Mouse (Mus musculus): ENCODE data around the gene Dhdh. TPM values are rescaled to one million over a fixed set of nuclear protein-coding genes. Genes with fewer than 3 reads are reported as not detected.
"Not testable (repeated sequence)": the region's sequence is repeated elsewhere in the genome, so short reads cannot be mapped to it uniquely, and the experiment has no call there.

Dhdh gene
- total and polyA plus RNA-seq, 3 experiments: 6.4 to 8.9 (median 8.2) TPM

DNA sequence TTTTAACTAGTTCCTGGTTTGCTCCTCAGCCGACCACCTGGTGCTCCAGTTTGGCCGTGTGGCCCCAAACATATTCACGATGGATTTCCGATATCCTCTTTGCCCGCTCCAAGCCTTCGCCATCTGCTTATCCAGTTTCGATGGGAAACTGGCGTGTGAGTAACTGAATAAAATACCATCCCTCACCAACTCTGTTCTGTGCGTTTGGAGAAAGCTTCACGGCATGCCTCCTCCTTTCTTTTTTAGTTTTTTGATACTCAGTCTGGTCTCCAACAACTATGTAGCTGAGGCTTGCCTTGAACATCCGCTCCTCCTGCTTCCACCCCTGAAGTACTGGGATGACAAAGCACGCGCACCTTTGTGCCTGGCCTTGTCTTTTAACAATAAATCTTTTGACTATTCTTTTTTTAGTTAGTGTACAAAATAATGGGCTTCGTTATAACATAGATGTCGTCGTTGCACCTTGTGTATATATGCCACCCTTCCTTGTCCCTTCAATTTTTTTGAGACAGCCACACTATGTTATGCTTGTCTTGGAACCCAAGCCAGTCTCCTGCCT lies 33.7 kb upstream of the Dhdh start:
- Histone ChIP-seq H3K4me1 (ENCODE audit: control insufficient read depth, insufficient read depth, low read length) (peaks cover 13% of the 10 kb centered on the region), H3K4me3 (peak overlapping the region; percentile 63), H3K9ac (ENCODE audit: low read depth, low read length) (no peak overlapping the region), H3K27ac (peak overlapping the region; percentile 86), H3K27me3 (ENCODE audit: control insufficient read depth, insufficient read depth, low read length) (no peaks in the 10 kb centered on the region), H3K79me2 (replicated peaks; ENCODE audit: control insufficient read depth, insufficient read depth, low read length) (no peaks in the 10 kb centered on the region), H3K36me3 (ENCODE audit: control insufficient read depth, insufficient read depth, low read length) (peaks cover 9% of the 10 kb centered on the region)
- 55% methylated on average over 16 of the region's 16 CpGs for WGBS
- no peak for DNase-seq
- intact Hi-C loops (cut with DNase I): no loop called here
- TF ChIP-seq POLR2A (IDR thresholded peaks at IDR 0.05; ENCODE audit: insufficient read depth, low read depth, low read length) (no peak), CTCF (IDR thresholded peaks at IDR 0.05) (no peak), EP300 (IDR thresholded peaks at IDR 0.05; ENCODE audit: insufficient read depth, low read depth, low read length) (no peak)

DNA sequence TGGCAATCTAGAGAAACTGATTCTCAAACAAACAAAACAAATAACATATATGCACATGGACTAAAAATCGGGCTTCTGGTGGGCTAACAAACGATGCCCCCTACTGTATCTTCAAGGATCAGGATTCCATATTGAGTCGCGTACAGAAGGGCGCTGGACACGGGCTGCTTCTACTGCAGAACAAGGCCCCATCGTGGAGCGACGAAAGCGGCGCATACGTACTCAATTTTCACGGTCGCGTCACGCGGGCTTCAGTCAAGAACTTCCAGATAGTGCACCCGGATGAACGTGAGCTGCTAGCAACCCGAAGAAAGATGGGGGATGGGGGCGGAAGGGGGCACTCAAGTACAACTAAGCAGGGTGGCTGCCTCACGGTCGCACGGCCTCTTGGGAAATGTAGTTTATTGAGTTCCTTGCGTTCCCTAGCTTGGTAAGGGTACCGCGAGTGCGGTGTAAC lies 33.2 kb upstream of the Dhdh start:
- intact Hi-C loops (cut with DNase I): no loop called here
- 3% methylated on average over 28 of the region's 28 CpGs for WGBS
- H3K9ac ChIP-seq (ENCODE audit: low read depth, low read length): peak overlapping the region; percentile 82
- H3K27me3 ChIP-seq (ENCODE audit: control insufficient read depth, insufficient read depth, low read length): no peaks in the 10 kb centered on the region
- peak overlapping the region; percentile 86 for H3K27ac ChIP-seq
- no peaks in the 10 kb centered on the region for H3K79me2 ChIP-seq (replicated peaks; ENCODE audit: control insufficient read depth, insufficient read depth, low read length)
- peaks cover 9% of the 10 kb centered on the region for H3K36me3 ChIP-seq (ENCODE audit: control insufficient read depth, insufficient read depth, low read length)
- DNase-seq: peak; percentile 87 to 91
- peaks cover 13% of the 10 kb centered on the region for H3K4me1 ChIP-seq (ENCODE audit: control insufficient read depth, insufficient read depth, low read length)
- H3K4me3 ChIP-seq: peak overlapping the region; percentile 63
- TF ChIP-seq EP300 (IDR thresholded peaks at IDR 0.05; ENCODE audit: insufficient read depth, low read depth, low read length): peak; percentile 84
- peak; percentile 58 for TF ChIP-seq CTCF (IDR thresholded peaks at IDR 0.05)
- TF ChIP-seq POLR2A (IDR thresholded peaks at IDR 0.05; ENCODE audit: insufficient read depth, low read depth, low read length): peak; percentile 83

DNA sequence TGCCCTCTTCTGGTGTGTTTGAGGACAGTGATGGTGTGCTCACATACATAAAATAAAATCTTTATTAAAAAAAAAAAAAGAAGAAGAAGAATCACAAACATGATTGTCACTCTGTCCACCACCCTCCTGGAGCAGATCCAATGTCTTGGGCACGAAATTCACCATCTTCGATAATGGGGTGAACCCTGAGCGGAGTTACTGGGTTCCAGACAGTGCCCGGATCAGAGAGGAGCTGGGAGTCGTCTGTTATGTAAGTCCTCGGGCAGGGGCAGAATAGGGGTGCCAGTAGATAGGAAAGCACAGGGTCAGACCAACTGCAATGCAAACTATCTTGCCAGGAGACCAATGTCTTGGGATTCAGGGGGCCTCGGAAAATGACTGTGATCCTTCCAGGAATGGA lies 32.0 kb upstream of the Dhdh start:
- no peak overlapping the region for H3K27ac ChIP-seq

DNA sequence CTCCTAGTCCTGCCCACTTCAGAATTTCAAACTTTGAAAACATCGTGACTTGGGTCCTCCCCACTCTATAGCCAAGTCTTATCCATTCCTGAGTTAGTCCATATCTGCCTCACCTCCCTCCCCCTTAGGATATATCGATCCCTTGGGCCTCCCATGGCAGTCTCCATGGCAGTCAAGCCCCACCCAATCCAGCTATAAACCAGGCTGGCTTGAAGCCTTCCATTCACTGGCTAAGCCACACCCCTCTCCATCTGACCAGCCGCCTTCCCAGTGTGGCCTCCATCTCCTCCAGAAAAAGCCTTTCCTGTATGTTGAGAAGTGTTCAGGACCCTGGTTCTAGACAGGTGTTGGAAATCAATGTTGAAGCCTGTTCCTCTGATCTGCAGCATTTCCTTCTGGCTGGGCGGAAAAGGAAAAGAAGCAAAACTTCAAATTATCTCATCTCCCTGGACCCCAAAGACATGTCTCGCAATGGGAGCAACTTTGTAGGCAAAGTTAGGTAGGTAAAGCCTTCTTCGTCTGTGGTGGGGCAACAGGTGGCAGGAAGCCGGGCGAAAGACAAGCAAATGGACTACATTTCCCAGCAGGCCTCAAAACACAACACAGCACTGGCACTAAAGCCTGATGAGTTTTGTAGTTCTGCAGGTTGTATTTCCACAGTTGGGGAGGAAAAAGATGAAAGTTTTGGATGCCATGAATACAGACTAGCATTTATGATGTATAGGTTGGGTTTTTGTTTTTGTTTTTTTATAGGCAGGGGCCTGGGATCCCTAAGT lies 30.9 kb upstream of the Dhdh start:
- H3K4me3 ChIP-seq: no peak overlapping the region
- 71% methylated on average over 8 of the region's 8 CpGs for WGBS
- H3K27ac ChIP-seq: no peak overlapping the region
- H3K4me1 ChIP-seq (ENCODE audit: control insufficient read depth, insufficient read depth, low read length): peaks cover 13% of the 10 kb centered on the region
- TF ChIP-seq CTCF (IDR thresholded peaks at IDR 0.05) (no peak), POLR2A (IDR thresholded peaks at IDR 0.05; ENCODE audit: insufficient read depth, low read depth, low read length) (no peak), EP300 (IDR thresholded peaks at IDR 0.05; ENCODE audit: insufficient read depth, low read depth, low read length) (no peak)
- H3K9ac ChIP-seq (ENCODE audit: low read depth, low read length): no peak overlapping the region
- H3K79me2 ChIP-seq (replicated peaks; ENCODE audit: control insufficient read depth, insufficient read depth, low read length): no peaks in the 10 kb centered on the region
- no peaks in the 10 kb centered on the region for H3K27me3 ChIP-seq (ENCODE audit: control insufficient read depth, insufficient read depth, low read length)
- intact Hi-C loops (cut with DNase I): no loop called here
- DNase-seq: no peak
- peaks cover 9% of the 10 kb centered on the region for H3K36me3 ChIP-seq (ENCODE audit: control insufficient read depth, insufficient read depth, low read length)

More for the DNA sequence above, 32.0 kb upstream of the Dhdh start:
- intact Hi-C loops (cut with DNase I): no loop called here
- H3K79me2 ChIP-seq (replicated peaks; ENCODE audit: control insufficient read depth, insufficient read depth, low read length): no peaks in the 10 kb centered on the region
- TF ChIP-seq CTCF (IDR thresholded peaks at IDR 0.05) (0 out of 2 replicates have a peak, but pooled peaks have one; percentile 3), POLR2A (IDR thresholded peaks at IDR 0.05; ENCODE audit: insufficient read depth, low read depth, low read length) (no peak), EP300 (IDR thresholded peaks at IDR 0.05; ENCODE audit: insufficient read depth, low read depth, low read length) (no peak)
- no peak for DNase-seq
- H3K9ac ChIP-seq (ENCODE audit: low read depth, low read length): no peak overlapping the region
- no peak overlapping the region for H3K4me3 ChIP-seq
- H3K27me3 ChIP-seq (ENCODE audit: control insufficient read depth, insufficient read depth, low read length): no peaks in the 10 kb centered on the region
- peaks cover 13% of the 10 kb centered on the region for H3K4me1 ChIP-seq (ENCODE audit: control insufficient read depth, insufficient read depth, low read length)
- WGBS: 94% methylated on average over 7 of the region's 7 CpGs
- H3K36me3 ChIP-seq (ENCODE audit: control insufficient read depth, insufficient read depth, low read length): peaks cover 9% of the 10 kb centered on the region

DNA sequence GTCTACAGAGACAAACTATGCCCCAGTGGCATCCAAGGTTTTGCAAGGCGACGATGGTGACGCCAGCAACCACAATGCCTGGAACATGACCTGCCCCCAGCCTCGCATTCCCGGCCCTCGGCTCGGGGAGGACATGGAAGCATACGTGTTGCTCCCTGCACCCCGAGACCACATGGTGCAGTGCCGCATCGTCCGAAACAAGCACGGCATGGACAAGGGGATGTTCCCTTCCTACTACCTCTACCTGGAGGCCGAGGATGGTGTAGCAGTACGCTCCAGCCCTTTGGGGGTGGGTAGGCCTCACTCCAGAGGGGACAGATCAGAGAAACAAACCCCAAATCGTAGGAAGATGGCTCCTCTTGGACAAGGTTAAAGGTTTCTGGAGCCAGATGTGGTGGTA lies 30.0 kb upstream of the Dhdh start:
- TF ChIP-seq POLR2A (IDR thresholded peaks at IDR 0.05; ENCODE audit: insufficient read depth, low read depth, low read length): no peak
- H3K36me3 ChIP-seq (ENCODE audit: control insufficient read depth, insufficient read depth, low read length): peaks cover 9% of the 10 kb centered on the region
- no peaks in the 10 kb centered on the region for H3K79me2 ChIP-seq (replicated peaks; ENCODE audit: control insufficient read depth, insufficient read depth, low read length)
- H3K27me3 ChIP-seq (ENCODE audit: control insufficient read depth, insufficient read depth, low read length): no peaks in the 10 kb centered on the region
- H3K9ac ChIP-seq (ENCODE audit: low read depth, low read length): no peak overlapping the region
- no peak overlapping the region for H3K27ac ChIP-seq
- intact Hi-C loops (cut with DNase I): no loop called here
- WGBS: 93% methylated on average over 16 of the region's 16 CpGs
- DNase-seq: no peak
- H3K4me1 ChIP-seq (ENCODE audit: control insufficient read depth, insufficient read depth, low read length): peaks cover 9% of the 10 kb centered on the region
- no peak overlapping the region for H3K4me3 ChIP-seq

DNA sequence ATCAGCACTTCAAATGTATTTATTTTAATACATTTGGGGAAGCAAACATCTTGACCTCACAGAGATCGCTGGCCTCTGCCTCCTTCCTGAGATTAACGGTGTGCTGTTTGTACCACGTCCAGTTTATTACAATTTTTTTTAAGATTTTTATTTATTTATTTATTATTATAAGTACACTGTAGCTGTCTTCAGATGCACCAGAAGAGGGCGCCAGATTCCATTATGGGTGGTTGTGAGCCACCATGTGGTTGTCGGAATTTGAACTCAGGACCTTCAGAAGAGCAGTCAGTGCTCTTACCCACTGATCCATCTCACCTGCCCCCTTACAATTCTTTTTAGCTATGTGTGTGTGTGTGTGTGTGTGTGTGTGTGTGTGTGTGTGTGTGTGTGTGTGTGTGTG lies 28.2 kb upstream of the Dhdh start:
- H3K36me3 ChIP-seq (ENCODE audit: control insufficient read depth, insufficient read depth, low read length); DNase-seq; intact Hi-C loops (cut with DNase I); H3K9ac ChIP-seq (ENCODE audit: low read depth, low read length); H3K4me3 ChIP-seq; H3K27ac ChIP-seq; H3K79me2 ChIP-seq (replicated peaks; ENCODE audit: control insufficient read depth, insufficient read depth, low read length); H3K27me3 ChIP-seq (ENCODE audit: control insufficient read depth, insufficient read depth, low read length); H3K4me1 ChIP-seq (ENCODE audit: control insufficient read depth, insufficient read depth, low read length): not testable (repeated sequence)
- WGBS: 54% methylated on average over 5 of the region's 5 CpGs
- TF ChIP-seq CTCF (IDR thresholded peaks at IDR 0.05): peak; percentile 66
